Mouse (Mus musculus): Measurements from ENCODE around the gene Sars.

DNA sequence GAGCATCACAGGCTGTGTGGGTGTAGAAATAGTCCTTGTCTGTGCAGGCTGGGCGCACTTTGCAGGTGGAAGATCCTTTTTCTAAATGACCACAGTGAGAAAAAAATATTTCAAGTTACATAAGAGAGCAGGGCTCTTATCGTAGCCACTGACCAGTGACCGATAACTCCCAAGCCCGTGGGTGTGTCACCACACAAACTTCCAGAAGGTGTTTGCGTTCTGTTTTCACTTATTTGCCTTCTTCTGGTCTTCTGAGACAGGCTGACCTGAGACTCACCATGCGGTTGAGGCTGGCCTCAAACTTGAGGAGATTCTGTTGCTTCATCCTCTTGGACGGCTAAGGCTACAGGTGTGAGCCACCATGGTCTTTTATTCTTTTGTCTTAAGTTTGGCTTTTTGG is 30.0 kb upstream of the Sars start:
- TF ChIP-seq EP300 (optimal IDR thresholded peaks at IDR 0.05) (no peak), CTCF (IDR thresholded peaks at IDR 0.05; ENCODE audit: low read depth) (no peak)

Measured in stomach, postnatal 0 days (tissue).